Mouse (Mus musculus) limb, embryonic 12.5 days (tissue): ENCODE measurements at regions not wholly inside any gene's neighbourhood (a gene's known extent, or its start where the extent isn't known, plus 50 kb on each side); places are given as distances from the start of the nearest gene placed in this dataset.

Source experiments
- ATAC-seq: fragments of 200-750 bp; cut with Nextera tagmentation; 2 replicates; pipeline ENCODE4 v1.8.0; 2017; ENCODE audit warnings: low read depth, moderate TSS enrichment; ENCODE audit not compliant: insufficient number of reproducible peaks, insufficient read depth, low FRiP score, low TSS enrichment
- H3K27ac ChIP-seq: fragments of 300-500 bp; sonication (generic); 2 replicates; pipeline ENCODE4 v1.5.1; 2016; ENCODE audit warnings: mild to moderate bottlenecking, moderate library complexity
- H3K27me3 ChIP-seq: fragments of 300-500 bp; sonication (generic); 2 replicates; pipeline ENCODE4 v1.6.1; 2016; ENCODE audit warnings: mild to moderate bottlenecking, moderate library complexity
- H3K36me3 ChIP-seq: fragments of 300-500 bp; sonication (generic); 2 replicates; pipeline ENCODE4 v1.6.1; 2016; ENCODE audit warnings: mild to moderate bottlenecking, moderate library complexity
- H3K4me1 ChIP-seq: fragments of 300-500 bp; sonication (generic); replicated peaks from 2 replicates; pipeline ENCODE4 v1.6.1; 2016
- H3K4me2 ChIP-seq: fragments of 300-500 bp; sonication (generic); 2 replicates; pipeline ENCODE4 v1.6.1; 2016; ENCODE audit warnings: mild to moderate bottlenecking, moderate library complexity
- H3K4me3 ChIP-seq: fragments of 300-500 bp; sonication (generic); replicated peaks from 2 replicates; pipeline ENCODE4 v1.5.1; 2016; ENCODE audit warnings: mild to moderate bottlenecking
- H3K9ac ChIP-seq: fragments of 300-500 bp; sonication (generic); replicated peaks from 2 replicates; pipeline ENCODE4 v1.6.1; 2016; ENCODE audit warnings: mild to moderate bottlenecking, moderate library complexity
- H3K9me3 ChIP-seq: fragments of 300-500 bp; sonication (generic); 2 replicates; pipeline ENCODE4 v1.6.1; 2016; ENCODE audit warnings: mild to moderate bottlenecking, moderate library complexity
- WGBS: fragments of 180-500 bp; shearing (Covaris S2); methylation state at CpG from one replicate; pipeline ENCODE4 v1.1.7; 2016; 5-methylcytosine and 5-hydroxymethylcytosine counted together

DNA sequence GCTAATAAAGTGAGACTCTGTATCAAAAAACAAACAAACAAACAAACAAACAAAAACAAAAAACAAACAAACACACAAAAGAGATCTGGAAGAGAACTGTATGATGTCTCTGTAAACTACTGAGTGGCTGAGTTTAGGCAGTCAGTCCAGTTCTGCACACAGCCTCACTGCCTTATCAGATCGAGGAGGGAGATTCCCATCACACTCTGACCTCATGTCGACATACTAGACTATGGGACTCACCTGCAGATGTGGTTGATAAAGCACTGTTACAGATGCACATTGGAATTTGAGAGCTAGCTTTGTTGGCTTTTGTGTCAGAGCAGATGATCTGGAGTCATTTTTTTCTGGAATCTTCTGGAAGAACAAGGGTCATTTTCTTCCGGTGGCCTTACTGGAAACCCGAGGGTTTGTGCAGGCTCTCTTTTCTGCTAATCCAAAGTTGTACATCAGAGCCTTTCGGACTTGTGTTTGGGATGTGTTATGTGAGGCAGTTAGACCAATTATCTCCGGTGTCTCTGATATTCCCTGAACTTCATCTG lies 135.6 kb upstream of the Nrip1 start:
- Histone ChIP-seq H3K27ac (no peak overlapping the region), H3K4me3 (no peak overlapping the region), H3K9ac (no peak overlapping the region), H3K9me3 (no peaks in the 10 kb centered on the region), H3K4me1 (0 out of 2 replicates have a peak, but pooled peaks cover 5% of the 10 kb centered on the region), H3K27me3 (no peaks in the 10 kb centered on the region), H3K36me3 (no peaks in the 10 kb centered on the region), H3K4me2 (no peak overlapping the region)
- WGBS = 84% methylated on average over 6 of the region's 6 CpGs
- no peak for ATAC-seq

DNA sequence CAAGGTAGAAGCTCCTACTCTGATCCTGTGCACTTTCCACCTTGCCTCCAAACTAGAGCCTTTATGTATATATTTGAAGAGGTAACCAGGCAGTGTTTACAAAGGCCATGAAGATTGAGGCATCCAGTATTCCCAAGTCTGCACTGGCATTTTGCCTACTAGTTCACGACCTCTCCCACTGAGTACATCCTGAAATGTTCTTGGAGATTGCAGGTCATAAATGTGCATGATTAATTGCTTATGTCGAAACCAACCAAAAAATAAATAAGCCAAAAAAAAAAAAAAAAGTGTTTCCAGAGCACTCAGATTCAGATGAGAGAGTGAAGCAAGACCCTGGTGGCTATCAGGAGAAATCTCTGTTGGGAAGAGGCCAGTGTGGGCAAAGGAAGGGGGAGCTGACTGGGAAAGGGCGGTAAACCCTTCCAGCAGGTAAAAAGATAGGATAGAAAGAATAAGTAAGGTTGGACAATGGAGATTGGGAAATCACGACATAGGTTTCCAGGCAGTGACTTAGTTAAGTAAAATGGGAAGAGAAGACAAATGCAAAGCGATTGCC lies 133.6 kb upstream of the Nrip1 start:
- no peak overlapping the region for H3K9ac ChIP-seq
- 77% methylated on average over 5 of the region's 5 CpGs for WGBS

DNA sequence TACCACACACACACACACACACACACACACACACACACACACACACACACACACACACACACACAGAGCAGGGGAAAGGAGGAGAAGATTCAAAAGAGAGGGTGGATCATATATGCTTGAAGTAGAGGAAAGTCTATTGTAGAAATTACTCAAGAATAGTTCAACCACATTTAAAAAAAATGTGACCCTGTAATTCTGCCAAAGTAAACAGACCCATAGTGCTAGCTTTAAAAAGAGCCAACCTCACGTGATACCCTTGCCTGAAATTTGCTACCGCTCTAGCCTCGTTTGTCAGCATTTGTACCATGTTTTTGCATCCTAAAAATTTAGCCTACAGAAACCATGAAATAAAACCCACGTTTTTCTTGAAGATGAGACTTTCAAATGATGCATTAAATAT lies 132.6 kb upstream of the Nrip1 start:
- WGBS = 76% methylated on average over 4 of the region's 4 CpGs
- Histone ChIP-seq H3K36me3 (no peaks in the 10 kb centered on the region), H3K9ac (no peak overlapping the region), H3K9me3 (no peaks in the 10 kb centered on the region), H3K4me2 (no peak overlapping the region), H3K27ac (no peak overlapping the region), H3K27me3 (no peaks in the 10 kb centered on the region), H3K4me1 (0 out of 2 replicates have a peak, but pooled peaks cover 5% of the 10 kb centered on the region), H3K4me3 (no peak overlapping the region)
- no peak for ATAC-seq

More for the DNA sequence above, 133.6 kb upstream of the Nrip1 start:
- Histone ChIP-seq H3K4me1 (0 out of 2 replicates have a peak, but pooled peaks cover 5% of the 10 kb centered on the region), H3K27me3 (no peaks in the 10 kb centered on the region), H3K4me2 (no peak overlapping the region), H3K9me3 (no peaks in the 10 kb centered on the region), H3K4me3 (no peak overlapping the region), H3K27ac (no peak overlapping the region), H3K36me3 (no peaks in the 10 kb centered on the region)
- ATAC-seq = no peak

DNA sequence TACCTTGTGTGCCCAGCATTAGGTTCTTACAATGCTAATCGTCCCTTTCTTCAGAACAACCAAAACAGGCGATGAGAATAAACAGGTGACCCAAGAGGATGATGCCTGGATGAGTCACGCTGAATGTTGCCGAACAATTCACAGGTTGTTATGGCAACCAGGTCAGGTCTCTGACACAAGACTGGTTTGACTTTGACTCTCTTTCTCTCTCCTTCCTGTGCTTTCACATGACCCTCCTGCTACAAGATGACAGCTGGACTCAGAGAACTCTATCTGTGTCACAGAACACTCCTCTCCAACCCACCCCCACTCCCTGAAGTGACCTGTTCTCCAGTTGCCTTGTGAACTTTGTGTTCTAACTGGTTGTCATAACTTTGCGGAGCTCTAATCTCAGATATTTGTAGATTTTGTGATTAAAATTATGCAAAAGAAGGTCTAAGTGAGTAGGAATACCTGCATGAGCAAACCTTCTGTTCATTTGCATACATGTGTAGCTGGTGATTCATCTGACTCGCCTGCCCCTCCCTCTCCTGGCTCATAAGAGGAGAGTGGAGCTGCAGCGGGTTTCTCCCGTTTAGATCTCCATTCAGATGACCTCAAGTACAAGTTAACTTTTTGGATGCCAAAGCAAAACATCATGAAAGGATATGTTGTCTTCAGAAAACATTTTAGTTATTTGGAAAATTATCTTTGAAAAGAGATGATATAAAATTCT lies 126.2 kb upstream of the Nrip1 start:
- WGBS = 78% methylated on average over 8 of the region's 8 CpGs
- H3K9me3 ChIP-seq = no peaks in the 10 kb centered on the region
- H3K4me1 ChIP-seq = no peaks in the 10 kb centered on the region
- H3K36me3 ChIP-seq = no peaks in the 10 kb centered on the region
- H3K4me3 ChIP-seq = no peak overlapping the region
- H3K9ac ChIP-seq = no peak overlapping the region
- no peak overlapping the region for H3K27ac ChIP-seq
- ATAC-seq = no peak
- H3K27me3 ChIP-seq = no peaks in the 10 kb centered on the region
- no peak overlapping the region for H3K4me2 ChIP-seq

DNA sequence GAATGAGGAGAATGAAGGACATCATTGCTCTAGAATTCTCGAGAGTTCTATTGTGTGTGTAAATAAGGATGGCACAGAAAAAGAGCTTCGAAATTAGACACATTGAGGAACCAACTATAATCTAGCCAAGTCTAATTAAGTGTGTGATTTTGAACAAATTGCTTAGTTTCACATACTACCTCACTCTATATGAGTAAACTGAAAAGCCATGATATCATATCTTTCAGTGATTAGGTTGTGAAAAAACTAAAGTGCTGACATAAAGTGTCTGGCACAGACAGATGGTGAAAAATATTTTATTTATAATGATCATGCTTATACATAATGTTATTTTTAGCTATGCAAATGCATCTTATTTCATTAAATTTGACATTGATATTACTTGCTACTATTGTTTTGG lies 124.6 kb upstream of the Nrip1 start:
- Histone ChIP-seq H3K4me3 (no peak overlapping the region), H3K36me3 (no peaks in the 10 kb centered on the region), H3K27me3 (no peaks in the 10 kb centered on the region), H3K4me2 (no peak overlapping the region), H3K27ac (no peak overlapping the region), H3K9me3 (no peaks in the 10 kb centered on the region), H3K9ac (no peak overlapping the region), H3K4me1 (no peaks in the 10 kb centered on the region)
- 85% methylated on average over 2 of the region's 2 CpGs for WGBS
- ATAC-seq = no peak

DNA sequence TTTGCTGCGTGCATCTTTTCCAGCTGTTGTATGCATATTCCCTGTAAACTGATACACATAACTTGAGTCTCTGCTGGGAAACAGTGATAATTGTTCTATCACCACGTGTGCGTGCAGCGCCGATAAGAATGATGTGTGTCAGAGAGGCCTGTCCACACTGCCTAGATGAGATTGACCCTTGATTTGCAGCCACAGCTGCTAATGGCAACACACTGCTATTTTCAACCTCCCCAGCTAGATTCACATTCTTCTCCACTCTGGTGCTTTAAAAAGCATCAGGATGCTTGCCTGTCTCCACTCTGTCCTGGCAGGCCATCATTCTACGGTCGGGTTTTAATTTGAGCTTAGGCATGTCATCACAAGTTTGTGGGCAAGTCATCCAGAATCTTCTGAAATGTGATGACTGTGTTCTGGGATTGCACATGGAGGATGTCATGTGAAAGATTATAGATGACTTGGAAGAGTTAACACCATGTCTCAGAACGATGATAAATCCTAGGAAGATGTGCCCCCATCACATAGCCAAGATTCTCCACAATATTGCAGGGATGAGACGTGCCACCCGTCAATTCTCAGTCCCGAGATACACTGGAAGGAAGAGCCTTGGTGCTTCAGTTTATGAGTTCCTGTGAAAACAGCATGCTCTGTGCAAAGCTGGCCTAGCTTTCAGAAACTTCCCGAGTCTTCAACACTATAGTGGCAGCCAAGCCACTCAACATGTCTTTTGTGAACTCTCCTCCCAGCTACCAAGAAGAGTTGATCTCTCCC lies 123.6 kb upstream of the Nrip1 start:
- Histone ChIP-seq H3K4me3 (no peak overlapping the region), H3K9me3 (no peaks in the 10 kb centered on the region), H3K4me1 (no peaks in the 10 kb centered on the region), H3K4me2 (no peak overlapping the region), H3K27me3 (no peaks in the 10 kb centered on the region), H3K36me3 (no peaks in the 10 kb centered on the region), H3K27ac (no peak overlapping the region), H3K9ac (no peak overlapping the region)
- 81% methylated on average over 12 of the region's 12 CpGs for WGBS
- ATAC-seq = no peak

DNA sequence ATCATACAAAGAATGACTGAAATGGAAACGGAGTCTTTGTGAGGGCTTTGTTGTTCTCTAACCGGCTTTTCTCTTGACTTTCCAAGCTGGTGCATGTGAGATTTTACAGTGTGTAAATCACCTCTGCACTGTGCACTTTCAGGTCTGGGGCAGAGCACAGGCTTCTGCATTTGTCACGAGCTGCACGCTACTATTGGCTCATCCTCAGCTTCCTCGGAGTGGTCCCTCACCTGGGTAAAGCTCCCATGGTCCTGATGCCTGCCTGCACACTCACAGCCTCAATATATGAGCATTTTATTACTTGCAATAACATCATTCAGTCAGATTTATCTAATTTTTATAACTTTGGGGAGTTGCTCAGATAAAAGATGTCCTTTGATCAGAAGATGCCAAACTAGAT lies 109.8 kb upstream of the Nrip1 start:
- 87% methylated on average over 5 of the region's 5 CpGs for WGBS
- Histone ChIP-seq H3K9ac (no peak overlapping the region), H3K9me3 (0 out of 2 replicates have a peak, but pooled peaks cover 3% of the 10 kb centered on the region), H3K27ac (no peak overlapping the region), H3K36me3 (no peaks in the 10 kb centered on the region), H3K4me3 (no peak overlapping the region), H3K4me2 (no peak overlapping the region), H3K27me3 (no peaks in the 10 kb centered on the region), H3K4me1 (no peaks in the 10 kb centered on the region)
- no peak for ATAC-seq

DNA sequence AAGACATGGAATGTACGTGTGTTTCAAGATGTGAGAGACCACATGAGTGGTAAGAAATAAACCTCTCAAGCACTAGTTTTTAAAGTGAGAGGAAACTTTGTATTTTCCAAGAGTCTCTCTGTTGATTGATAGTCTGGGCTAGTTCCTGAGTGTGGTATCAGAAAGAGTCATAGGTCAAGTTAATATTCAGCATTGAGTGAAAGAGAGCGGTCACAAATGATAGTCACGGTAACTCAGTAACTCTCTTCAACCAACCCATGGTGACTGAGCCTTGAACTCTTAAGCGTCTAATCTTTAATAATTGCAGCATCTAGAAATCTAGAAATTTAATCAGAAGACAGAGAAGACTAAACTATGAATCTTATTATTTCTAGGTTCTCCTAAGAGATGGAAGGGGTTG lies 108.3 kb upstream of the Nrip1 start:
- Histone ChIP-seq H3K4me3 (no peak overlapping the region), H3K27ac (no peak overlapping the region), H3K4me2 (no peak overlapping the region), H3K36me3 (no peaks in the 10 kb centered on the region), H3K9ac (no peak overlapping the region), H3K9me3 (0 out of 2 replicates have a peak, but pooled peaks cover 3% of the 10 kb centered on the region), H3K4me1 (no peaks in the 10 kb centered on the region), H3K27me3 (no peaks in the 10 kb centered on the region)
- ATAC-seq = no peak
- WGBS = 94% methylated on average over 4 of the region's 4 CpGs

DNA sequence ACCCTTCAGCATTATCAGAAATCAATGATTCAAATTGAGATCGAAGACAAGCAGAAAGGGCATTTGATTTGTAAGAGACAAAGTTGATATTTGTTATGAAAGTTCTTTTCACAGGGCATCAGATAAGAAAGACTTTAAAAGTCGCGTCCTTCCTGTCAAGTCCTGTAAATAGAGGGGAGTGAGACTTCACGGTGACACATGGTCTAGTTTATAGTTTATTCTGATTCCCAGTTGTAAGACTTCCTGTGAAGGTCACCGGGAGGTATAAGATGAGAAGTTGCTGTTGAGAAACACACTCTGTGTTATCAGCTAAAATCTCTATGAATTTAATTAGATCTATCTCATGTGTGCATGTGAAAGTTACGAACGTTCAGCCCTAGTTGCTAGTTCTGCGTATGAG lies 103.8 kb upstream of the Nrip1 start:
- Histone ChIP-seq H3K9me3 (0 out of 2 replicates have a peak, but pooled peaks cover 3% of the 10 kb centered on the region), H3K4me1 (no peaks in the 10 kb centered on the region), H3K36me3 (no peaks in the 10 kb centered on the region), H3K9ac (no peak overlapping the region), H3K4me3 (no peak overlapping the region), H3K27me3 (no peaks in the 10 kb centered on the region), H3K27ac (no peak overlapping the region), H3K4me2 (no peak overlapping the region)
- ATAC-seq = no peak
- 80% methylated on average over 8 of the region's 8 CpGs for WGBS

DNA sequence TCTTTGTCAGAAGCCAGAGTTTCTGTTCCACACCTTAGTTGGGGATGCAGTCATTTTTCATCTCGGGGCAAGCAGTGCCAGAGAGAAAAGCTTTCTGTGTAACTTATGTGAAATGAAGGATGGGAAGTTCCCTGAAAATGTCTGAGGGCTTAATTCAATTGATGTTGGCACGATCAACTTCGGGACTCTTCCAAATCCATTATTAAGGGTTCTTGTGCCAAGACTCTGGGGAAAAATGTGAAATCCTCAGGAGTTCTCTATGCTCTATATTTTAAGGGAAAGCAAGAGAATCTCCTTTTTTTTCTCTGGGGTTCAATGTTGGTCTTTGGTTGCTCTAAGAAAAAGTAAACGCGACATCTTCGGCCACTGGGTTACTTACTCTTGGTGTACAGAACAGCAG lies 100.9 kb upstream of the Nrip1 start:
- no peaks in the 10 kb centered on the region for H3K4me1 ChIP-seq

DNA sequence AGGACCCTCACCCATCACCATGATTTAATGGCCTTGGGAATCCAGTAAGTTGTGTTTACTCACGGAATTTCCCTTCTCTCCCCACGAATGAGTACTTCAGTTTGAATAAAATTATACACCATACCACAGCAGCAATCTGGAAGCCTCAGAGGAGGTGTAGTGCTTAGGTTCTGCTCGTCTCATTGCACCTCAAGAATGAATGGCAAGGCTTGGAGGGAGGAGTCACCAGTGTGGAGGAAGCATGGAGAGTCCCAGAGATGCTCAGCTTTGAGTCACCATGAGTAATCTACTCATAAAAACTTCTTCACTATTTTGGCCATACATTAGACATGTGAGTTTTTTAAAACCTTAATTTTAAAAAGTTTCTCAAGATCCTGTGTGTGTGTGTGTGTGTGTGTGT lies 98.8 kb upstream of the Nrip1 start:
- H3K4me2 ChIP-seq = no peak overlapping the region

More for the DNA sequence above, 100.9 kb upstream of the Nrip1 start:
- ATAC-seq = no peak
- Histone ChIP-seq H3K9ac (no peak overlapping the region), H3K27ac (no peak overlapping the region), H3K36me3 (no peaks in the 10 kb centered on the region), H3K4me3 (no peak overlapping the region), H3K9me3 (no peaks in the 10 kb centered on the region), H3K27me3 (no peaks in the 10 kb centered on the region), H3K4me2 (no peak overlapping the region)
- 92% methylated on average over 6 of the region's 6 CpGs for WGBS

More for the DNA sequence above, 98.8 kb upstream of the Nrip1 start:
- no peaks in the 10 kb centered on the region for H3K9me3 ChIP-seq
- H3K36me3 ChIP-seq = no peaks in the 10 kb centered on the region
- ATAC-seq = no peak
- WGBS = 78% methylated on average over 3 of the region's 3 CpGs
- no peak overlapping the region for H3K4me3 ChIP-seq
- H3K4me1 ChIP-seq = no peaks in the 10 kb centered on the region
- no peaks in the 10 kb centered on the region for H3K27me3 ChIP-seq
- H3K27ac ChIP-seq = no peak overlapping the region
- H3K9ac ChIP-seq = no peak overlapping the region
